Mouse (Mus musculus): ENCODE measurements at regions not wholly inside any gene's neighbourhood (a gene's known extent, or its start where the extent isn't known, plus 50 kb on each side); places are given as distances from the start of the nearest gene placed in this dataset.

DNA sequence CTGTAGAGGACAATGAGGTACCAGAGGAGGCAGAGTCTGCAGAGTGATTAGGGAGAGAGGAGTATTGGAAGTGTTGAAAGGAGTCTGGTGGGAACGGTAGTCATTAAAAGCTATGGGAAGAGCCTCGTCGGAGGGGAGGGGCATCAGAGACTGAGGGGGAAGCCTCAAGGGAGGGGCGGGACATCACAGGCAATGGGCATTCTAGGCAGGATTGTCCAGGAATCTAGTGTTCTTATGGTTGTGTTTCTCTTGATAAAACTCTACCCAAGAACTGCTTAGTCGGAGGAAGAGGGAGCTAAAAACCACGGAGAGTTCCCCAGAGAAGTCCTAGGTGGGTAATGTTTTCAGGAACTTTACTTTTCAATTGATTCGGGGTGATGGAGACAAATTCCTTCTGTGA is 90.2 kb downstream of the Sec23ip start:
- DNase-seq: no peak

DNA sequence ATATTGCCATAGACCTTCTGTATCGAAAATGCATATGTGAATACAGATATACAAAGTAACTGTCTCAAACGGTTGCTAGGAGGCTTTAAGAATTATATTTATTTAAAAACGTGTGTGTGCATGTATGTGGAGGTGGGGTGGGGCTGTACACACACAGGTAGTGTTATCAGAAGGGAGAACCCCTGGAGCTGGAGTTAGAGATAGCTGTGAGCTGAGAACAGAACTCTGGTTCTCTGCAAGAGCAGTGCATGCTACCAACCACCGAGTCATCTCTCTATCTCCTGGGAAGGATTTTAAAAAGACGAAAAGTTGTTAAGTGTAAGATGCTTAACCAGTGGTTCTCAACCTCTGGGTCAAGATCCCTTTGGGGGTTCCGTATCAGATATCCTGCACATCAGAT is 91.7 kb downstream of the Sec23ip start:
- no peak for DNase-seq

DNA sequence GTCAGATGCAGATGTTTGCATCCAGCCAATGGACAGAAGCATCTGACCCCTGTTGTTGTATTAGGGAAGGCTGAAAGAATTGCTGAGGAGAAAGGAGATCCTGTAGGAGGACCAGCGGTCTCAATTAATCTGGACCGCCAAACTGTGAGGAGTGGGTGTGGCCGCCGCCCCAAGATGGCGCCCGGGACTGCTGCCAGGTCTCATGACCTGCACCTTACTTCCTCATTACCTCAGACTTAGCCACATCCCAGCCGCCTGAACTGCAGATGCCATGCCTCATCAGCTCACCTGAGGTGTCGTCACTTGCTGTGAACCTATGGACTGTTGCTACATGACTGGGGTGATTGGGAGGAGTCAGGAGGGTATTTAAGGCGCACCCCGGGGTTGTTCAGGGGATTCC is 97.8 kb downstream of the Sec23ip start:
- no peak for DNase-seq

DNA sequence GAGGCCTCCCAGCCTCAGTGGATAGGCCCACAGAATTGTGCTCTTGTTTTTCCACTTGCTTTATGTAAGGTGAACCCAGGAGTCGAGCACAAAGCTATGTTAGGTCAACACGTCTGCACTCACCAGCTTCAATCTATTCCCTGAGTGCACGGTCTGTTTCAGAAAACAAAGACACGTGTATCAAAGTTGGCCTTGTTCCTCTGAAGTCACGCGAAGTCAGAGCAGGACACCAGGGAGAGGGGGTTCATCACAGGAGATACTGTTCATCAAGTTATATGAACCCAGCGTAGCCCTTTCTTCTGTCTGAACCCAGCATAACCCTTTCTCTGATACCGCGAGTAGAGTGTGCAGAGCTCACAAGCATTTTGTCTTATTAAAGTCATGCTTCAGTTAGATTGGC is 98.8 kb downstream of the Sec23ip start:
- no peak for DNase-seq

DNA sequence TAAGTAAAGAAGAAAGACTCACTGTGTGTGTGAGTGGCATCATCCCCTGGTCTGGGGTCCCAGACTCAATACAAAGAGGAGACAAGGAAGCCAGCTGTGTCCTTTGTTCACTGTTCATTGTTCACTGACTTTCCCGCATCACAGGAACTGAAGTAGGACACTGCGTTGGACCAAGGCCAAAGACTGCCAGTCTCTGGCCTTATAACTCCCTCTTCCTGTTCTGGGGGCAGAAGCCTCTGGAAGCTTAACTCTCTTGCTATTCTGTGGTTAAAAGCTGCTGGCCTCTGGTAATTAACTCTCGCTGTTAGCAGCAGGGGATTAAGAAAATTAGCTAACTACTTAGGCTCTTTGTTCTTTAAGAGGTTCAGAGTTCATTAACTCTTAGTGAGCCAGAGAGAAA is 104.5 kb downstream of the Sec23ip start:
- DNase-seq: no peak

DNA sequence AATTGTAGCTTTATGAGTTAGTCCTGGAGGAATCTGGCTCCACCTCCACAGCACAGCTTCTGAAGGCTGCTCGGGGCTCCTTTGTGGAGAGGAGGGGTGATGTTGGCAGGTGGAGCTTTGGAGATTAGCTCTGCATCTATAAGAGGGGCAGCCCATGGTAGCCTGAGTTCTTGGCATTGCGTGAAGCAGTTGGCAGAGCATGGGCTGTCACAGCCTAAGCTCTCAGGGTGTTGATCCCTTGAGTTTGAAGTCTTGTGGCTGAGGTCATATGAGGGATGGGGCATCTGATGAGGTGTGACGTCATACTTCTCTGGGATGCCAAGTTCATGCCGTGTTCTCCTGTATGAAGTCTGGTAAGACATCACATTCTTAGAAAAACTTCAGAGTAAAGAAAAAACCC is 109.5 kb downstream of the Sec23ip start:
- DNase-seq: no peak

DNA sequence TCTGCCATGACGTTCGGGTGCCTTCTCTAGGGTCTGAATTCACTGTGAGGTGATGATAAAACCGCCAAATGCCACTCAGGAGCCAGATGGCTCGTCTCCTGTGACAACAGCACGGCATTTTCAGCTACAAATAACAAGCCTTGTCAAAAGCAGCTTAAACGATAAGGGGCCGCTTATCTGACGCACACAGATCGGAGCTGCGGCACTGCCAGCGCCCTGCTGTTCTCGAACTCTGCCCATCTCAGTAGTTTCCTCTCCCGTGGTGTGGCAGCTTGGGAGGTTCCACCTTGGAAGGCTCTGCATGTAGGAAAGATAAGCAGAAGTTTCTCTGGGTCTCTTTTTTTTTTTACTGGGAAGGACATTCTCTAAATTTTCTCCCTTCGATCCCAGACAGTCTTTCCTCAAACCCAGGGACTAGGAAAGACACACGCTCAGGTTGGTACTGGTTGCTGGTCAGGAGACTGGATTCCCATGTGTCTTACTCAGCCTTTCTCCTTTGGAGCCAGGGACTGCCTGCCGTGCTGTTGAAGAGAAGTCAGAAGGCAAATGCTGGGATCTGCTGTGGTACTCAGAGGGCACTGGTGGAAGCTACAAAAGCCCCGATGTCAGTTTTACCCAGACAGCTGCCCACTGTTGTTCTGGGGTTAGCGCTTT is 110.1 kb downstream of the Sec23ip start:
- DNase-seq: peak; percentile 8 to 16

DNA sequence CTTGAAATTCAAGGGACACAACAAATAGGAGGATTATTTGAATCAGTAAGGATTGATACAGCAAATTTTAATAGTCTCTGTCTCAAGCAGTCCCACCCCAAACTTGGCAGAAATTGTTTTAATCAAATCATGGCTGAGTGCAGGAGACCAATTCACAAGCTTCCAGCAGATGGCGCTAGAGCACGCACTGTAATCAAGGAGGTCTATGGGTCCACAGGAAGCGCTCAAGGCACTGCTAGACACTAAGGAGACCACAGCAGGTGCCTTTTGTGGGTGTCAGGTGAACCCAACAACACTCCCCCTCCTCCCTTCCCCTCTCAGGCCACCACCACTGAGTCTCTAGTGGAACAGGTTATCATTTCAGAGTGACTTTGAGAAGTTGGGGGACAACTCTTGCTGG is 115.4 kb downstream of the Sec23ip start:
- peak; percentile 51 to 69 for DNase-seq

DNA sequence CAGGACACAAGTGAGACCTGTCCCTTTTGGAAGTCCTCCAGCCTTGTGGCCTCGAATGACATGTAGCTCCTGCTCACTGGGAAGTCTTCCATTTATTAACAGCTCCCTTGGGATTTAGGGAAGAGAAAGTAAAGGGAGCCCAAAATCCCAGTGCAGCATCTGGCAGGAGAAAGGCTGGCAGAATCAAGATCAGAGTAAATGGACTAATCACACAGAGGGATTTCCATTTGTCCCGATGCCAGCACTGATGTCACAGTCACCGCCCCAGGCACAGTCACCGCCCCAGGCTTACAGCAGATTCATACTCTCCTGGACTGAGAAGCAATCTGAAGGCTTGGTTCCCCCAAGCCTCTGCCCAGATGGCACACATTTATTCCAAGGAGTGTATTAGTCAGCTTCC is 116.0 kb downstream of the Sec23ip start:
- DNase-seq: peak; percentile 5 to 11

DNA sequence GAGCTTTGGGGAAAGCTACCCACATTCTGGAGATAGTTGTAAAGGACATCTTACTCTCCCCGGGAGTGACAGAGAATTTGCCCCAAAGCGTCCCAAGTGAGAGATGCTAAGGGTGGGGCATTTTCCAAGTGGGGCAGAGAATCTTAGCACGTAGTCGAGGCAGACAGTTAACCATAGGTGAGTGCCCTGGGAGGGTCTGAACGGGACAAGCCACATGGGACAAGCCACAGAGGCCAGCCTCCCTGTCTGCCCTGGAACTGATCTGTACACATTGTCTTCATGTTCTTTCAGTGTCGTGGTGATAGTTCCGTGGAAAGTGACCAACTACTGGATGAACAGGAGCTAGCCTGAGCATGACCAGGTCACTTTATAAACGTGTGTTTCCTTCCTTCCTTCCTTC is 116.6 kb downstream of the Sec23ip start:
- no peak for DNase-seq

DNA sequence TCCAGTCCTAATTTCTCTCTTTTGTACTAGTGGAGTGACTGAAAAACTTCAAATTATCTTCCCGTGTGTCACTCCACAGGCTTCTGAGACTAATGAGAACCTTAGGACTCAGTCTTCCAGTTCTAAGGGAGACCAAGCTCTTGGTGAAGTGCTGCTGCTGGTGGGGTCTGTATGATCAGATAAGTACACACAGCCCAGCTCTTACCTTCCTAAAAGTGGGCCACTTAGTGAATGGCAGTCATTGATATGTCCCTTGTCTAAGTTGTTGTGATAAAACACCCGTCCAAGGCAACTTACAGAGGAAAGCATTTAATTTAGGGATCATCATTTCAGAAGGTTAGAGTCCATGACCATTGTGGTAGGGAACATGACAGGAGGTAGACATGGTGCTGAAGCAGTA is 124.1 kb downstream of the Sec23ip start:
- DNase-seq: no peak

DNA sequence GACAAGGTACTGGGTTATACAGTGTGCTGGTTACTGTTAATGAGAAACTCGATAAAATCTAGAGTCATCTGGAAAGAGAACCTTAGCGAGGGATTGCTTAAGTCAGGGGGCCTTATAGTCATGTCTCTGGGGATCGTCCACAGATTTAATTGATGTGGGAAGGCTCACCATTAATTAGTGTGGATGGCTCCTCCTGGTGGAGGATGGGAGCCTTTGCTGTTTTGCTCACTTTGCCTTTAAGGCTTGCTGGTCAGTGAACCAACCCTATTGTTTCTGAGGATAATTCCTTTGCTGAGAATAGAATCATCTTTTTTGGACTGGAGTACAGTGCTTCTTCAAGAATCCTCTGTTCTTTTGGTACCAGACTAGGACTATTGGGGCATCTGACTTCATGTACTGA is 139.3 kb downstream of the Sec23ip start:
- no peak for DNase-seq

DNA sequence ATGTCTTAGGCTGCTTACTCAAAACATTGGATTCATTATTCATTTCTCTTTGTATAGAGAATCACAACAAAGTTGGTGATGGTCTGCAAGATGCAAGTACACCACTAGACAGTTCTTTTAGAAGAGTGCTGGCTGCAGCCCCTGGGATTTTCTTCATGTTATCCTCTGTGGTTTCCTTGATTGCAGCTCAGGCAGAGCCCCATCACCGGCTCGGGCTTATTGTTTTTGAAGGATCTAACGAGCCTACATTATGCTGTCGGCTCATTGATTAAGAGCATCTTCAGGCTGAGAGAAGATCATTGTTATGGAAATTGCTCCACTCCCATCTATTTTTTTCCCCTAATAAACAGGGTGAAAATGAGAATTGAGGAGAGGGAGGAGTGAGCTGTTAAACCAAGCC is 140.8 kb downstream of the Sec23ip start:
- no peak for DNase-seq

DNA sequence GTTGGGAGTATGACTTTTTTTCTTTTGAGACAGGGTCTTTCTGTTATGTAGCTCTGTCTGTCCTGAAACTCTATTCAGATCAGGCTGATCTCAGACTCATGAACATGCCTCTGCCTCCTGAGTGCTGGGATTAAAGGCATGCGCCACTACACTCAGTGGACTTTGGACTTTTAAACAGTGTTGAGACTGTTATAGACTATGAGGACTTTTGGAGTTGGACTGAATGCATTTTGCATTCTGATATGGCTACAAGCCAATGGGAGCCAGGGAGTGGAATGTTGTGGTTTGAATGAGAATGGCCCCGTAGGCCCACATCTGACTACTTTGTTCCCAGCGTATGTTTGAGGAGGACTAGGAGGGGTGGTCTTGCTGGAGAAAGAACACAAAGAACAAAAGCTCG is 165.4 kb downstream of the Sec23ip start:
- no peak for DNase-seq

DNA sequence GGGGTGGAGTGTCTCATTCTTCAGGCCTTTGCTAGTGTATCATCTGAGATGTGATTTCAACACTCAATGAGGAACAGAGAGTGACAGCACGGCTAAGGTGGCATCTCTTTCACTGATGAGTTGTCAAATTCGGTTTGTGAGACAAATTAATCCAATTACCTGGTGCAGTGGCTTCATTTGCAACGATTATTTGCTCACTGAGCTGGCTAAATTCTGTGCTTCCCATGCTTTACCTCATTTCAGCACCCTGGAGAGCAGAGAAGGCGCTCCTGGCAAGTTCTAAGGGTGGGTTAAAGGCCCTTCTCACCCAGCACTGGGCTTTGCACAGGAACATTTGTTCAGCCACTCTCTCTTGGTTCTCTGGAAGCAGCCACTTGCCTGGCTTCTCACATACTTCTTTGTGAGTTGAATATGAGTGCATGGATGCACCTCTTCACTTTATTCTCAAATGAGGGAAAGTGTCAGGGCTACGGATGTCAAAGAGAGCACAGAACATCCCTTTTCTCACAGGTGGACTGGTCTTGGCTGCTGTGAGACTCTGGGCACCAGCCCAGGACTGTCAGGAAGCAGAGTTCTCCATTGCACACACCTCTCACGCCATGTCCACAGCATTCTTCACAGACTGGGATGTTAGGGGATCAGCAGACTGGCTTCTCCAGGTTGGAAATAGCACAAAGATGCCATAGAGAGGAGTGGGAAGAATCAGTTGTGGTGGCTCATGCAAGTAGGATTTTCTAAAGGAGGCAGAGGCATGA is 193.4 kb downstream of the Sec23ip start:
- DNase-seq: no peak

DNA sequence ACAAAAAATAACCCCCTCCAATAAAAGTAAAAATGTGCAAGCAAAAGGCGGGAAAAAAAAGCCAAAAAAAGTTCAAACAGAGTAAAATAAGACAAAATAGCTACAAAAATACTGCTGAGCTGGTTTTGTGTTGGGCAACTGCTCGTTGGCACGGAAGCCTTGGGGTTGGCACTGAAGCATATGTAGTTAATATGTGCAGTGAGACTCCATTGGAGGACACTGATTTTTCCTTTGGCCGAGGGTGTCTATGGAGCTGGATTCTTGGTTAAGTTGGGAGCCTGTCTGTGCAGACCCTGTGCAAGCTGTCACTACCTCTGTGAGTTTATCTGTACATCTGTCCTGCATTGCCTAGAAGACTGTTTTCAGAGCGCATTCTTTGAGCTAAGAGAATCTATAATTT is 215.8 kb downstream of the Sec23ip start:
- no peak for DNase-seq

DNA sequence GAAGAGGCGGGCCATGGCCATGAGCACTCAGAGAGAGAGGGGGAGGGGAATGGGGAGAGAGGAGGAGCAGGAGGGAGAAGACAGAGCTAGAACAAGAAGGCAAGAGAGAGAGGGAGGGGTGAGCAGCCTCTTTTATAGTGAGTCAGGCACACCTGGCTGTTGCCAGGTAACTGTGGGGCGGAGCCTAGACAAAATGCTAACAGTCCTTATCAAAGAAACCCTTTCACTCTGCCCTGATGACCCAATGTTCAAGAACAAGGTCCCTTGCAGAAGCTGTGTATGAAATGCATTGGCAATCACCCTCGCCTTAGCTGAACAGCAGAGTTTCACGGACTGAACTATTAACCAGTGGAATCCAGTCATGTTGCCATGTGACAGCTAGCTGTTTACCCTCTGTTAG is 235.2 kb downstream of the Sec23ip start:
- DNase-seq: no peak

DNA sequence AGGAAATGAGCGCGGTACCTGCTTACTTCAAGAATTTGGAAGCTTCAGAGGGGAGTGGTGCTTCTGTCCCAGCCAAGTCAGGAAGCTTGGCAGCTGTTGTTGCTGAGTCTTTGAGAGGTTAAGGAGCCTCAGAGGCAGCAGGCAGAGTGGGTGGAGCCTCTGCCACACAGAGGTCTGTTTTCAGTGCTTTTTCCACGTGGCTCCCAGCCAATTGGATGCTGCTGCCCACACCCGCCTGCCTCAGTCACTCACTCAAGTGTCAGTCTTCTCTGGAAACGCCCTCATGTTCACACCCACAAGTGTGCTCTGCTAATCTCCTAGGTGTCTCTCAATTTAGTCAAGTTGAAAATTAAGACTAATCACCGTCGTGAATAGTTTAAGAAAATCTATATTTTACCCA is 236.1 kb downstream of the Sec23ip start:
- no peak for DNase-seq

DNA sequence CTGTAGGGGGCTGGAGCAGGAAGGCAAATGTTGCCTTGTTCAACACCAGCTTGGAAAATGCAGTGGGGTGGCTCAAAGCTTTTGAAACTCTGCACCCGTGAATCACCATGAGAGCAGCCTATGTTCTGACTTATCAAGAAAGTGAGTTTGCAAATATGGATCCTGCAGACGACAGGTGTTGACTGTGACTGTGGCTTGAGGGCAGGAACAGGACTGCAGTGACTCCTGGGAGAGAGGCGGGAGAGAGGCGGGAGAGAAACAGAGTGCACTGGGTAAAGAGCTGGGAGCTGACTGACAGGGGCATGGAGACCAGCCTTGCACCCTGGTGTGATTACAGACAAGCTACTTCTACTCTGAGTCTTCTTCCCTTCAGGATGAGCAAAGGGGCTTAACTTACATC is 254.0 kb downstream of the Sec23ip start:
- DNase-seq: no peak

DNA sequence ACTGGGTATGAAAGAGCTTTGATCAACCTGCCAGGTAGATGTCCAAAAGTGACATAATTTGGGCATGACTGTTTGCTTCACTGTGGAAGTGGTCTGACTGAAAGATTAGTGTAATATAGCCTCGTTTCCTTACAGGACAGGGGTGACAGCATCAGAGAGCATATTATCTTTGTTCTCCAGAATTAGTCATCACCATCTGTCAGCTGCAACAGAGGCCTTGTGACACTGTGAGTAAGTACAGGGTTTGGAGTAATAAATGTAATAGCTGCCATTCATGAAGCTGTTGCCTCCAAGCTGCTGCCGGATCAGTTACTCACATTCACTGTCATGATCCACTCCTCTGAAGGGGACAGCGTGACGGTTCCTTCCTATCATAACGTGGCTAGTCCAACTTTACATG is 254.4 kb upstream of the Plpp4 start:
- peak; percentile 5 to 6 for DNase-seq

DNA sequence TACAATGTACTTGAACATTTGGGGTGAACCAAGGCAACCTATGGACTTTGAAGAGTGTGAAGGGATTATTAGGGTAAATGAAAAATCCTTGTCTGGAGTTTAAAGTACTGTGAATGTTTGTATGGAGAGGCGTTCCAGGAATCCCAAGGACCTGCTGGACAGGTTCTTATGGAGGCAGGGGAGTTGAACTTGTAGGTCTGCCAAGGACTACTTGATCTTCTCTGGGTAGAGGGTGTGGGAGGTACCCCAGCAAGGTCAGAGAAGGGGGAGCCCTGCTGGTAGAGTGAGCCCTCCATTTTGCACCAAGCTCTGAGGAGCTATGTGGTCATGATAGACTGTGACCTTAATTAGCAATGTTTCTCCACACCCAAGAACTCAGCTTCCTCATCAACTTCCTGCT is 253.7 kb upstream of the Plpp4 start:
- DNase-seq: no peak

DNA sequence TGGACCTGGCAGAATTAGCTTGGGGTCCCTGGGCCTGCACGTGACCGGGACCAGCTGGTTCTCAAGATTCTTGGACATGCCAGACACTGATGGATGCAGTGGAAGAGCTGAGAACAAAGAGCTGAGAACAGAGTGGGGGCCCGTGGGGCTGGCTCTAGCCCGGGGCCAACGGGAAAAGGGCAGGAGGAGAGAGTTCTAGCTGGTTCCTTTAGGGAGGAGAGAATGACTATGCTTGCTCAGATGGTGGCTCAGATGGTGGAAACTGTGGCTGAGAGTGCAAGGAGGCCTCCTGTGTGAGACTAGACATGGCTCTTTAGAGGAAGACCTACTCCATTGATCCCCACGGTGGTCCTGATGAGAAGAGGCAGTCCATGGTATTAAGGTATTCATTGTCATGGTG is 240.5 kb upstream of the Plpp4 start:
- DNase-seq: no peak

DNA sequence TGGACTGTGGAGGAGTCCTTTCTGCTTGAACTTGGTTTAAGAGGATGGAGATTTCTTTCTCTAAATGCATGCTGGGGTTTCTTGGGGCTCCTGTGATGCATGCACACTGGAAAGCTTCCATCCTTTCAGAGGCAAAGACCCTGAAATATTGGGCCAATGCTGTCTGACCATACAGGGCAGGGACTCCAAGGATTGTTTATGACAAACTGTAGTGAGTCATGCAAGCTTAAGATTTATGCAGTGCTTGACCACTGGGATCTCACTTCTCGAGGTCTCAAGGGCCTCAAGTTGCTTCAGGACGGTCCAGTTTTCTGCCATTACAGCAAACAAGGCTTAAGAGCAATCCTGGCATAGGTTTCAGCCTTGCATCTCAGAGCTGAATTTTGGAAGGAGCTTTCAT is 229.7 kb upstream of the Plpp4 start:
- no peak for DNase-seq

DNA sequence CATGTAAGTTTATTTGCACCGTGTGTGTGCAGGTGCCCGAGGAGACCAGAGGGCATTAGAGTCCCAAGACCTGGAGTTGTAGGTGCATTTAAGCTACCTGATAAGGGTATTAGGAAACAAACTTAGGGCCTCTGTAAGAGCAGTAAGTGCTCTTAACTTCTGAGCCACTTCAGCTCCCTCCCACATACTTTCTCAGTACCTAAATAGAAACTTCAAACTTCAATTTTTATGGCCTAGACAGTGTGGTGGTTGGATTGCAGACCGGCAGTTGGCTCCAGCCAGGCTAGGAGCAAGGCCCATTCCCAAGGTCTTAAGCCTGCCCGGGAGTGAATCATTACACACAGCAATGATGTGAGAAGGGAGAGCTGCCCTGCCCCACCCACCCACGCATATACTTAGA is 208.8 kb upstream of the Plpp4 start:
- DNase-seq: no peak

DNA sequence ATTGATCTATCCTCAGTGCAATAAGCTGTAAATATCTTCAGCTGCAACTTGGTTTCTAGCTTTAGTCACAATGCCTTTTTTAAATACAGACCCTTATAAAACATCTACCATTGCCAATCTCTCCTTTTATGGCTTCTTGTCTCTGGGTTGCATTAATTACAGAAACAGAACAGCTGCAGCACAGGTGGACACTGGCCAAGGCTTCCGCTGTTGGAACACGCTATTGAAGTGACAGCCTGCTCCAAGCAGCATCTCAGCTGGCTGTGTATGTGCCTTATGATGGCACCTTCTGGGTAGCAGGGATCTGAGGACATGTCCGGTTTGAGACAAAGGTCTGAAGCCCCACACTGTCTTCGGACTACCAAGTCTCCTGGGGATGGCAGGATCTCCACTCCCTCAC is 207.1 kb upstream of the Plpp4 start:
- peak; percentile 10 to 15 for DNase-seq
